Mouse (Mus musculus): ENCODE data around the gene Cerk. TPM values are rescaled to one million over a fixed set of nuclear protein-coding genes. Genes with fewer than 3 reads are reported as not detected.
"Not testable (repeated sequence)": the region's sequence is repeated elsewhere in the genome, so short reads cannot be mapped to it uniquely, and the experiment has no call there.

Cerk gene
- total RNA-seq, 2 experiments from 2014 or later = 21.1 to 26.4 TPM

DNA sequence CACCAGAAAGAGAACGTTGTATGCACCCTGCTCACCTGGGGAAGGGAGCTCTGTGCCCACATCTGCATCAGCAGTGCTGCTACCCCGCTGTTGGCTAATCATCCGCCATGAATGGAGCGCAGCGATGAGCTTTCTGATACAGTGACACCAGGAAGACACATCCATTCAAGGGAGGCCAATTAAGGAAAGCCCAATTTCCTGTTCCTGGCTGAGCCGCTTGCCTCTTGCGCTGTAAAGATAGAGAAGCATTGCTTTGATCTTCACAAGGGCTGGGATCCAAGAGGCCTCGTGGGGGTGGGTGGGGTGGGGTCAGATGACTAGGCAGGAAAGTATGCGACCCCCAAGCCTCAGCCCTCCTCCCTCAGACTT lies 72.6 kb downstream of the Cerk start:
- no peak for DNase-seq

DNA sequence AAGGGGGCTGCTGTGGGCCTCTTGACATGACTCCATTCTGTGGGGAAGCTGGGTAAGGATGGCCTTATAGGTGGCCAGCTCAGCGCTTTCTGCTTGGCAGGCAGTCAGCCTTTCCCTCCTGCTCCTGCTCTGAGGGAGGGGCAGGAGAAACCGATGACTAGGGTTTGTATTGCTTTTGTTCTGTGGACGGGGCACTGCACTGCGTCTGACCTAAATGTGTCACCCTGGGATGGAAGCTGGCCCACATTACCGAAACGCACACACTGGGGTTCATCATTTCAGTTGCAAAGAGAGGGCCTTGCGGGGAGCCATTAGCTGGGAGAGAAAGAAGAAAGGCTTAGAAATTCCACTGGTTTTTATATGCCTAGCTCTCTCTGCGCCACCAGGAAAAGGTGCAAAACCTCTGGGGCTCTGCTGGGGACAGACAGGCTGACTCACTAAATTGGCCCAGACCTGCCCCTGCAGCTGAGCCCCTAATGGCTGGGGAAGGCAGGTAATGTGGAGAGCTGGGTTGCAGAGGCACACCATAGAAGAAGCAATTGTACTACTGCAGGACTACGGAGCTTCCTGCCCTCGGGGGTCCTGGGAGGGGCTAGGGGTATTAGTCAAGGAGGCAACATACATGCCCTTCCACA lies 73.1 kb downstream of the Cerk start:
- peak; percentile 59 for DNase-seq

DNA sequence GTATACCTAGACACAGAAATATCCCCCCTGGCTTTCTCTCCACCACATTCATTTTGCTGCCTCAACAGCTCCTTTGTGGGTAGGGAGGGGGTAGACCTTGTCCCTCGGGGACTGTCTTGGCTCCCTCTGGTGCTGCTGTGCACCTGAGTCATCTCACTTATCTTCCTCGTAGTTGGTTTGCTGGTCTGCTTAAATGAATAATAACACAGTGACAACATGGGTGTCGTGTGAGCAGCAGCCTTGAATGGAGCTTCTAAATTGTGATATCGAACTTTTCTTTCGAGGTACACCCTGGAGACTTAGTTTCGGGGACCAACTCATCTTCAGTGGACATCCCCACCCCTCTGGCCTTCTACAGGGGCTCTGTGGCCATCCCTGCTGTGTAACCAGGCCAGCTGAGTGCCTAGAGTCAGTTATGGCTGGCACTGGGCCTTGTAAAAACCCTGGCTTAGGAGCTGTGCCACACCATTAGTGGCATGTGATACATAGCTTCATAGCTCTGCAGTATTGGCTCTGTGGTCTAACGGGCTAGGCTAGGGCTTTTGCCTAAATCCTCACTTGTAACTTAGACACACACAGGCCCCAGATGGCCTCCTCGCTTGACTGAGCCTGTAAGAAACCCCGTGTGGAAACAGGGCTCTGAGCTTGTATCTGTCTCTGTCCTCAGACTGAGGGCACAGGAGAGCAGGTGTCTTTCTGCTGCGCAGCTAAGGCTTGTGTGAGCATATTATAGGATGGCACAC lies 75.4 kb downstream of the Cerk start:
- DNase-seq = no peak

DNA sequence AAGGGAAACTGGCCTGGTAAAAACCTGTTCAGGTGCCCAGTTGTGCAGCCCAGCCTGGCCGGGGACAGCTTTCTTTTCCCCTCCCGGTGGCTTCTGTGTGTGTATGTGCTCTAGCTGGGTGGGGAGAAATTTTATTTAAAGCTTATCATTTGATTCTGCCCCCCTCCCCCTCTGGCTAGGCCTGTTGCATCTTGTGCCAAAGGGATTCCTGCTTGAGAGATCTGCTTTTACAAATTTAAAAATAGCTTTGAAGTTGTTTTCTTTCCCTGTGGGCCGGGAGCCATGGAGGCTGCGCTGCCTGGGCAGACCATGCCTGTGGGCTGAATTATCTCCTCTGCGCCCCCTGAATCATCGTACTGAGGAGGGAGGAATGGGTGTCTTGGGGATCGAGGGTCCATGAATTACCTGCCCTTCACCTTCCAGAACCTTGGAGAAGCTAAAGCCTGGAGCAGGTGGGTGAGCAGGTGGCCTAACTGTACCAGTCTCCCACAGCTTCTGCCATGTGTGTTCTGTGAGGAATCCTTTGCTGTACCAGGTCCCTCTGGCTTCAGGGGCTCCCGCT lies 76.2 kb downstream of the Cerk start:
- DNase-seq = peak; percentile 30

DNA sequence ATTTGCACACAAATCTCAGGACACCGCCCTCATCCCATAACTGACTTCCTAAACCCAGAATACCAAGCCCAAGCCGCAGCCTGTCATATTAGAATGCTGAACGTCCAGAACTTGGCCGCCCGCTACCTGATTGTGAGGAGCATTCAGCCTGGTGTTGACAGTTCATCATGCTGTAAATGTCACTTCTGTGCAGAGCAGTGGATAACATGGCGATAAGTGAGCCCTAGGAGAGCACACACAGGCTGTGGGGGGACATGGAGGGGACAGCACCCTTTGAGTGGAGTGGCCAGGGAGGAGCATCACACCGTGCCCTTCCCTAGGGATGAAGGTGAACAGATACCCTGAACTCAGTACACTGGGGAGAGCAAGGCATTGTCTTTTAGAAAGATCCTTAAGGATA lies 76.7 kb downstream of the Cerk start:
- no peak for DNase-seq

DNA sequence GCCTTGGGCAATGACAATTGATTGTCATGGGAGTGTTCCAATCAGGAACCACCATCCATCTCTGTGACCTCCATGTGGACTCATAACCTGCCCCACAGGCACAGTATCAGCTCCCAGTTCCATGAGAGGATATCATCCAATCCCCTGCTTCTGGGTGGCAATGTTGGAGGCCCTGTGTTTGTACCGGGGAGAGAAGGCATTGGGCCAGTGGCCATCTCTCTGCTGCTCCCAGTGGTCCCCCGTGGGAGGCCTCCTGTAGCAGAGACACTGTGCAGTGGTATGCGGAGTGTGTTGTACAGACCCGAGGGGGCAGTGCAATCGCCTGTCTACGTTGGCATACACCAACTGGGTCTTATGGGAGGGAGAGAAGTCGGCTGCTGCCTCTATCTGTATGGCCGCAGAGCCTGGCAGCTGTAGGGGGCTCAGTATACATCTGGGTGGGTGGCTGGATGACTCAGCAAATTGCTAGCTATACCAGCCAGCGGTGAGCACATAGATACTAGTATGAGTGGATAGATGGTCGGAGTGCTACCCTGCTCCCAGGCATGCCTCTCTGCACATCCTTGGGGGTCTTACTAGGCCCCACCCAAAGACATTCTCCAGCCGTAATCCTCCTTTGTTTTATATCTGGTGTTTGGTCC lies 78.0 kb downstream of the Cerk start:
- no peak for DNase-seq

DNA sequence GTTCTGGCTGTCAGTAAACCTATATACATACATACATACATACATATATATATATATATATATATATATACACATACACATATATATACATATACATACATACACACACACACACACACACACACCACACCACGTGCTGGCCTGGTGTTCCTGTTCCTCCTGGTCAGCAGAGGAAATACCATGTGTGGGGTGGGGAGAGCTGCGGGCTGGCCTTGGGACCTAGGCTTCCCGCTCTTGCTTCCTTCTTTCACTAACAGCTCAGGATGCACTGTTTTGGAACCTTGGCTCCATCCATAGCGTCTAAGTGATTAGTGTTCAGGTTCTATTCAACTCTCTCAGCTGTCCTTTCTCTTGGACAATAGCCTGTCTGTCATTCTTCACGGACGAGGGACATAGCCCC lies 80.2 kb downstream of the Cerk start:
- DNase-seq = no peak

DNA sequence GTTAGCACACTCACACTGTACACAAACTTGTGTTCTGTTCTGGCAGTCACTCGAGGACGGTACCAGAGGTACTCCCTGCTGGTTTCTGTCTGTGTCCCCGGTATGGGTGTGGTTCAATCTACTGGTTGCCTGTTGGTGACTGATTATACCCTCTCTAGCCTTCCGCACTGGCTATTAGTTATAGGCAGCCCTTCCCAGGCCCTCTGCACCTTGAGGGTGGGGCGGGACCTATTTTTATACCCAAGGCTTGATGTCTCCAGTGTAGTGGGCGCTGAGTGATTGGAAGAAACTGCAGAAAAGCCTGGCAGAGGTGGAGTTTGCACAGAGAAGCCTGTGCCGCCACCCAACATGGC lies 80.6 kb downstream of the Cerk start:
- no peak for DNase-seq

DNA sequence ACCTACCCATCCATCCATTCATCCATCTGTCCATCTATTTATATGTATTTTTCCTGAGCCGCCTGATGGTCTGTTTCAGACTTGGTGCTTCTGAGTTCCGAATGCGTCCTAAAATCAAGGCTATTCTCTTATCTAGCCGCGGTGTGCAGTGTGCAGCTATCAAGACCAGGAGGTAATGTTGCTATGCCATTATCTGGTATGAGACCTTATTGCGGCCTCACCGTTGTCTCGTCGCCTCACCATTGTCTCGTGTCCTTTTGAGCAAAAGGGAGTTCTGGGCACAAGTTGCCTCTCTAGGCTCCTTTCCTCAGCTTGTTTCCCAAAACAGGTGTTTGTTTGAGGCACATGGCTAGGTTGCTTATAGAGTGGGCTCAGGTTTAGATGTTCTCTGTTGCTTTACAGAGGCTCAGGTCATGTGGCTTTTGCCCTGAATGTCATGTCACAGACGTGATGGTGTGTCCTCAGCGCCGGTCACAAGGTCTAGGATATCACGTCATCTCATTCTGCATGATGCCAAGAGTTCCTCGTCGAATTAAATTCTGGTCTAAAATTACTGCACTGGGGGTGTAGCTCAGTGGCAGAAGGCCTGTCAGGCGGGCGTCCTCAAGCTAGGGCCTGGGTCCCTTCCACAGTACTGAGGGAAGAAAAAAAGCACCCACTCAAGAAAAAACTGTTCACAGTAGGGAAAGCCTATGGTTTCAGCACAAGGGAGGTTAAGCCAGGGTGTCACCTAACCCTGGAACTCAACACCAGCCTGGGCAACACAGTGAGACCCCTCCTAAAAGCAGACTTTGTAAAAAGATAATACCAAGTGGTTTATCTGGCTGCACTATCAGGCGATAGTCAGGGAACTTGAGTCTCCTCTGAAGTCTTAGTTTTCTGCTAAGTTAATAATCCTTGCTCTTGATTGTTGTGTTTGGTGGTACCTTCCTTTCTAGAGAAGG lies 81.3 kb downstream of the Cerk start:
- DNase-seq = no peak

DNA sequence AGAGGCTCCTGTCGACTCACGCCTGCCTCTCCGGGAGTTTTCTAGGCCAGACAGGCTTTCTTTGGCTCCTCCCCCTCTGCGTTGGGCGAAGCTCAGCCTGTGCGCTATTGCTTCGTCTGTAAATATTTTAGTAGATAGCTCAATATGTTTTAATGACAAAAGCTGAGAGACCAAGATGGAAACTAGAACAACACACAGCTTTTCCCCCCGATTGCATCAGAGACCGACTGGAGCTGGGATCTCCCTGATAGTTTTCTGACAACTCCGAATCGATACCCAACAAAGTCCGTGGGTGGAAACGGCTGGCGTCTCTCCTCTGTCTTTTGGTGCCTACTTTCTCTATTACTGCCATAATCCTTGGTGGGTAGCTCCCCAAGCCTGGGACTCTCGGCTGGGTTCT lies 83.6 kb downstream of the Cerk start:
- no peak for DNase-seq

DNA sequence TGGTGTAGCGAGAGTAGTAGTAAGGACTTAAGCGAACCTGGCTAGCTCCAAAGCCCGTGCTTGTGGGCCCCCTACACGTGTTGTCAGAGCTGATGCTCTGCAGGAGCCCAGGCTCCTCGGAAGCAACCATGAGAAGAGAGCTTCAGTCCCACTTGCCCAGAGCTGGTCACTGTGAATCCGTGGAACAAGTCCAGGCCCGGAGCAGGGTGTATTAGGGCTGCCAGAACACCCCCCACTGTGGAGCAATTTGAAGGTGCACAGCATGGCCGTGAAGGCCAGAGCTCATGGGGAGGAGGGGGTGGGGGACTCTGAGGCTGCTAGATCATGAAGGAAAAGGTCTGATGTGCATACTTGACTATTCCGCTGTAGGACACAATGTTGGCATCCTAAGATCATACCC lies 84.4 kb downstream of the Cerk start:
- DNase-seq = no peak

DNA sequence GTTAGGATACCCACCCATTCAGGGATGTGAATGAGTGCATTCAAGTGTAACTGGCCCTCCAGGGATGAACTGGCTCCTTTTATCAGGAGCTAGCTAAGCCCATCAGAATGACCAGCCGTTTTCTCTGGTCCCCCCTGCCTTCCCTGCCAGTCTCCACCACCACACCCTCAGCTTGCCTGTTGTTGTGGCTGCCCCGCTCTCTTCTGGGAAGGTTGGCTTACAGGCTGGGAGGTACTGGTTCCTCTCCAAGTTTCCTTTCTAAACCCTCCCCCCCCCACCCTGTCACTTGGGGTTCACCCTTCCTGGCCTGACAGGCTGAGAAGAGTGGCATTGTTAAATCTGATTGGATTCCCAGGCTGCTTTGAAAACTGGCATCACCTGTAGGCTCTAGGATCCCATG lies 88.1 kb downstream of the Cerk start:
- no peak for DNase-seq

DNA sequence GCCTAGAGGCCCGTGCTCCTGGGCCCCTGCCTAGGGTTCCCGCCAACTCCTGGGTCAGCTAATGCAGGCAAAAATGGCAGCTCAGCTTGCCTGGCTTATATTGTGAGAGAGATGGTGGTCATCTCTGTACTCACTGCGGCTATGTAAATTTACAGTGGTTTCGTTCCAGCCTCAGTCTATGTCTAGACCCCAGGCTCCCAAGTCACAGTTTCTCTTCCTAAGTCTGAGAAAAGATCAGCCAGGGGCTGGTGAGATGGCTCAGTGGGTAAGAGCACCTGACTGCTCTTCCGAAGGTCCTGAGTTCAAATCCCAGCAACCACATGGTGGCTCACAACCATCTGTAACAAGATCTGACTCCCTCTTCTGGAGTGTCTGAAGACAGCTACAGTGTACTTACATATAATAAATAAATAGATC lies 89.3 kb downstream of the Cerk start:
- DNase-seq = not testable (repeated sequence)

DNA sequence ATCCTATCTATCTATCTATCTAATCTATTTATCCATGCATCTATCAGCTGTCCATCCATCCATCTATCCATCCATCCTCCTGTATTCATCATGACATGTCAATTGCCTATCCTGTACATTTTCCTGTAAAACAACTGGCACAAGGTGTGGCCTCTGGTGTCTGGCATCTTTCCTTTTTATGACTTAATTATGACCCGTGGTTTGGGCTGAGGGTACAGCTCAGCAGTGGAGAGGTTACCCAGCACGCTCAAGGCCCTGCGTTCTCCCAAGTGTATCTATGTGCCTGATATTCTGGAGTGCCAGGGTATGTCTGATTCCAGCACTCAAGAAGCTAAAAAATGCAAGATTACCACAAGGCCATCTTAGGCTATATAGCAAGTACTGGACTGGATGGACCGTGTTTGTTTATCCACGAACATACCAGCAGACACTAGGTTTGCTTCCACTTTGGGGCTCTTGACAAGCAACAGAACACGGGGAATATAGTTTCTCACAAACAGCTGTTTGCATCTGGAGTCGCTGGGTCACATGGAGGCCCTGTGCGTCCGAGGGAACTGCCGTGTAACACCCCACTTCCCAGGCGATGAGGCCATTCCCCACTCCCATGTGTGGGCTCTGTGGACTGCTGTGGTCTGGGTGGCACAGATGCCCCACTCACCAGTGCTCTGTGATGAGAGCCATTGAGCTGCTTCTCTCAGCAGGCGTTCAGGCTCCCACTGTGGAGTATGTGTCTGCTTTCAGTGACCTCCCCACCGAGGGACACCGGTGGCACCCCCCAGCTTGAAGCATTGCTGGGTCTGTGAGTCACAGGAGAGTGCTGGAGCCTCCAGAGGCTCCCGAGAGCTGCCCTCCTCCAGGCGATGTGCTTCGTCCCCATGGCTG lies 90.0 kb downstream of the Cerk start:
- no peak for DNase-seq

DNA sequence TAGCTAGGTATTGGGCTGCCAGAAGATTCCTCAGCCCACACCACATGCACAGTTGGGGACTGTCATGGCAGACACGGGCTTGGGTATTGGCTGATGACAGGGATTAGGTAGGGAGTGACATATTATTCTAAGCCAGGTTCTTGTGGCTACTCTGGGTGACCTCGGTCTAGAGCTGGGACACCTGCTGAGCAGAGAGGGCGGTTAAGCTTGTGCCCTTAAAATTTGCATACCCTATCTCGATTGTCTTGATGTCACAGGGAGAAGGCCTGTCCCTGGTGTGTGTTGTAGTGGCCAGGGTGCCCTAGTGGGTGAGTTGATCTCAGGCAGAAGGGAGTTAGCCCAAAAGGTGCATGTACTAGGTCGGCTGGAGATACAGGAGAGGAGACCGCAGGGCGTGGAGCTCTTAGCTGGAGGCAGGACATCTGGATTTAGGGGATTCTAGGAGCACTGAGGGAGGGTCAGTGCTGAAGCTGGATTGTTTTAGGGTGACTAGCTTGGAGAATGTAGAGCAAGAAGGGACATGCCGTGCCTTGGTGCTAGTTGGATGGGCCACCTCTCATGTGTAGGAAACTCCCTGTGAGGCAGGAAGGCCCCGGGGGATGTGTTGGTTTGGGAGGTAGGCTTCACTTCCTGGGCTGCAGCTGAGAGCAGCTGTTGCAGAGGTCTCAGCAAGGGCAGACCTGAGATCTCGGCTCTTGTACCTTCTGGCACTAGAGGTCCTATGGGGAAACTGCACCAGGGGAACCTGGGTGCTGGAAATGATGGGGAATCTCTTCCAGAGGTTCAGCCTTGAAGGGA lies 91.4 kb downstream of the Cerk start:
- DNase-seq = no peak

DNA sequence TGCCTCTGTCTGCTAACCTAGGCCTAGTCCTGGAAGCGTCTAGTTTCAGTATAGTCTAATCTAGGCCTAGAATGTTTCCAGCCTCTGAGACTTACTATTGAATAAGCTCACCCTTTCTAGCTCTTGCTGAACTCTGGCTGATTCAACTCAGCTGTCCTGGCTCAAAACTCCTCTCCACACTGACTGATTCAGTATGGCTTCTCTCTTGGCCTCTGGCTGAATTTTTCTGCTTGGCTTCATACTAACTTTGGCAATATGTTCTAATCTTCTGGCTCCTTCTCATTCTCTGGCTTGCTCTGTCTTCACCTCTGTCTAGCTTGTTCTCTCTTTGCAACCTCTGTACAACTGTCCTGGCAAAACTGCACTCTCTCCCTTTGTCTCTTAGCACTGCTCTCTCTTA lies 92.7 kb downstream of the Cerk start:
- no peak for DNase-seq

DNA sequence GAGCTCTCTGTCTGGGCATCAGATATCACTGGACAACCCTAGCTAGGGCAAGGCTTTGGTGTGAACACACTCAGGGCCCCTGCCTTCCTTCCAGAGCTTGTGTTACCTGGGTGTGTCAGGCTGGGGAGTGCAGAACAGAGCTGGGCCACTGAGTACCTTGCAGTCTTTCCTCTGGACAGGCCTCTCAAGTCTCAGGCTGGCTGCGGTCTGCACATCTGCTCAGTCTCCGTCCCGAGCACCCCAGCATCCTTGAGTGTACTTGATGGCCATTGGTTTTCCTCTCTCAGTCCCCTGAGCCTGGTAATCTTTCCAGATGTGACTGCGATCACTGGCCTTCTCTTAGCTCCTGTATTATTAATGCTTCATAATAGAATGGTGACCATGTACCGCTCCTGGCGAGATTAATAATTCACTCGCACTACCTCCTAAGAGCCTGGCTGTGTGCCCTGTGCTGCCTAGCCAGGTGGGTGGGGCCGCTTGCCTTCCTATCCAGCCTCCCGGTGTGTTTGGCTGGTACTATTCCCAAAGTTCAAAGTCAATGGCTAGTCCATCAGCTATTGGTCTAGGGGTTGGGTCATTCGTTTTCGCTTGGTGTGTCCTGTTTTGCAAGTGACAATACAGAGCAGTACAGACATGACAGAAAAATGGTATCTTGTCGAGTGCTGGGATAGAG lies 93.8 kb downstream of the Cerk start:
- peak; percentile 47 for DNase-seq

DNA sequence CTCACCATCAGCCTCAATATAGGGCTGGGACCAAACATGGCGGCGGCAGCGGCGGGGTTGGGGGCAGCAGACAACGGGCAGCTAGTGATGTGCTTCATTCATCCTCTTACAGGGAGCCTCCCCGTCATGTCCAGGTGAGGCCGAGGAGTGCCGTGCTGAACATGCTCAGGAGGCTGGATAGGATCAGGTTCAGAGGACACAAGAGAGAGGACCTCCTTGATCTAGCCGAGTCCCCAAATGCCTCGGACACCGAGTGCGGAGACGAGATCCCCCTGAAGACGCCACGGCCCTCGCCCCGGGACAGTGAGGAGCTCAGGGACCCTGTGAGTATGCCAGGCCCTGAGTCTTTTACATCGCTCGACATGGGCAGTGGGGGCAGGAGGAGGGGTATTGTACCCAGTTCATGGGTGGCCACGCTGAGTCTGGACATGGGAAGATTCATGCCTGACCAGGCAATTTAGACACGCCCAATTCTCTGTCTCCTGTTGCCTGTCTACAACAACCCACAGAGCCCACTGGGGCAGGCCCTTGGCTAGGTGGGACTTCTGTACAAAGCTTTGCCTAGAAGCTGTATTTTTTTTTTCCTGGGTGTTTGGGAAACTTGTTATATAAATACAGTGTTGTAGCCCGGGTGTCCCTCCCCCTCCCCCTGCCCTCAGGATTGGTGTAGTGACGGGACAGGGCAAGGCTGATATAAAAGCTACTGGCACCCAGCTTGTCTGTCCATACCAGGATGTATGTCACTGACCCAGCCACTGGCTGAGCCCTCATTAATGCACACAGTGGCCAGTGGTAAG lies 94.5 kb downstream of the Cerk start:
- no peak for DNase-seq

DNA sequence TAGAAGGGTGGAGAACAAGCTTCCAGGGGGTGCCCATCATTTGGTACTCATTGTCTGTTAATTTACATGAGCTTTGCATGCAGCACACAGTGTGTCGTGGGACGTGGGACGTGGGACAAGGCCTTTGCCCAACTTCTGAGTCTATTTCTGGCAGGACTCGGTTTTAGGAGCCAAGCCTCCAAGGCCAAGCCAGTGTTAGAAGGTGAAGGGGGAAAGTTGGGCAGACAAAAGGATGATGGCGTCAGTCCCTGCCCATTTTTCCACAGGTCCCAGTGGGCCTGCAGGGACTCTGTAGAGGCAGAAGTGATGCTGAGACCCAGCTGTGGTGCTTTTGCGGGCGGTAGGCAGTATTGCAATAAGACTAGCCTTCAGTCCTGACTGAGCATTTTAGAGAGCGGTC lies 95.4 kb downstream of the Cerk start:
- DNase-seq = no peak
